Mouse (Mus musculus) midbrain, embryonic 14.5 days (tissue): ENCODE data around the gene Pemt. TPM values are rescaled to one million over a fixed set of nuclear protein-coding genes. Genes with fewer than 3 reads are reported as not detected.

Source experiments
- ATAC-seq: fragments of 200-750 bp; cut with Nextera tagmentation; 2 replicates; pipeline ENCODE4 v1.8.0; 2017; ENCODE audit warnings: moderate number of reproducible peaks, moderate library complexity; ENCODE audit not compliant: low FRiP score, low TSS enrichment
- DNase-seq: peaks from one replicate; pipeline ENCODE4 v3.0.0-alpha.2; 2015
- H3K27ac ChIP-seq: fragments of 300-500 bp; sonication (generic); replicated peaks from 2 replicates; pipeline ENCODE4 v1.5.1; 2014; ENCODE audit warnings: mild to moderate bottlenecking, low read depth, low read length, moderate library complexity
- H3K27me3 ChIP-seq: fragments of 300-500 bp; sonication (generic); 2 replicates; pipeline ENCODE4 v1.6.1; 2014; ENCODE audit warnings: low read length, control low read depth, mixed read lengths; ENCODE audit not compliant: control insufficient read depth, insufficient read depth
- H3K36me3 ChIP-seq: fragments of 300-500 bp; sonication (generic); 2 replicates; pipeline ENCODE4 v1.6.1; 2014; ENCODE audit warnings: low read length, control low read depth; ENCODE audit not compliant: control insufficient read depth, insufficient read depth
- H3K4me1 ChIP-seq: fragments of 300-500 bp; sonication (generic); 2 replicates; pipeline ENCODE4 v1.6.1; 2014; ENCODE audit warnings: mild to moderate bottlenecking, antibody characterized with exemption, low read length, control low read depth; ENCODE audit not compliant: control insufficient read depth, insufficient read depth
- H3K4me2 ChIP-seq: fragments of 300-500 bp; sonication (generic); 2 replicates; pipeline ENCODE4 v1.6.1; 2014; ENCODE audit warnings: mild to moderate bottlenecking, low read length, moderate library complexity
- H3K4me3 ChIP-seq: fragments of 300-500 bp; sonication (generic); replicated peaks from 2 replicates; pipeline ENCODE4 v1.5.1; 2014; ENCODE audit warnings: low read depth, low read length
- H3K9ac ChIP-seq: fragments of 300-500 bp; sonication (generic); replicated peaks from 2 replicates; pipeline ENCODE4 v1.6.1; 2014; ENCODE audit warnings: mild to moderate bottlenecking, low read length, moderate library complexity
- H3K9me3 ChIP-seq: fragments of 300-500 bp; sonication (generic); 2 replicates; pipeline ENCODE4 v1.6.1; 2016; ENCODE audit warnings: low read length, control low read depth, mixed read lengths; ENCODE audit not compliant: control insufficient read depth
- WGBS: fragments of 180-500 bp; shearing (Covaris S2); extraction: QIAGEN DNeasy Blood & Tissue Kit; methylation state at CpG from one replicate; pipeline ENCODE4 v1.1.7; 2014; 5-methylcytosine and 5-hydroxymethylcytosine counted together
- polyA plus RNA-seq: library from polyadenylated mRNA; unstranded; fragments of >200 nt; fragmentation: Nextera tagmentation; extraction: Ambion mirVana; gene quantifications from 2 replicates; pipeline ENCODE4 v1.2.1, GENCODE M21; 2014

Pemt gene
- polyA plus RNA-seq, 1 experiment from 2014 or later: 6.0 TPM

DNA sequence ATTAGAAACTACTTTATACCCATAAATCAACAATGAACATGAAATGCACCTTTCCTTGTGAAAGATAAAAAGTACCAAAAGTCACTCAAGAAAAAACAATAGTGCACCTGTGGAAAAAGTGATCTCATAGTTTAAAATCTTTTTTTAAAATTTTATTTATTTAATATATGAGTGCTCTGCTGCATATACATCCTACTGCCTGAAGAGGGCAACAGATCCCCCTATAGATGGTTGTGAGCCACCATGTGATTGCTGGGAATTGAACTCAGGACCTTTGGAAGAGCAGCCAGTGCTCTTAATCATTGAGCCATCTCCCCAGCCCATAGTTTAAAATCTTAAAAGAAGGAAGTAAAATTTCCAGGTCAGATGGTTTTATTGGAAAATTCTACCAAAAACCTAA is 4.0 kb downstream of the Pemt start:
- no peak for ATAC-seq
- Histone ChIP-seq H3K4me2 (no peak overlapping the region), H3K9ac (no peak overlapping the region), H3K27me3 (no peaks in the 10 kb centered on the region), H3K4me3 (no peak overlapping the region), H3K4me1 (no peaks in the 10 kb centered on the region), H3K36me3 (no peaks in the 10 kb centered on the region), H3K27ac (no peak overlapping the region), H3K9me3 (no peaks in the 10 kb centered on the region)
- no peak for DNase-seq

DNA sequence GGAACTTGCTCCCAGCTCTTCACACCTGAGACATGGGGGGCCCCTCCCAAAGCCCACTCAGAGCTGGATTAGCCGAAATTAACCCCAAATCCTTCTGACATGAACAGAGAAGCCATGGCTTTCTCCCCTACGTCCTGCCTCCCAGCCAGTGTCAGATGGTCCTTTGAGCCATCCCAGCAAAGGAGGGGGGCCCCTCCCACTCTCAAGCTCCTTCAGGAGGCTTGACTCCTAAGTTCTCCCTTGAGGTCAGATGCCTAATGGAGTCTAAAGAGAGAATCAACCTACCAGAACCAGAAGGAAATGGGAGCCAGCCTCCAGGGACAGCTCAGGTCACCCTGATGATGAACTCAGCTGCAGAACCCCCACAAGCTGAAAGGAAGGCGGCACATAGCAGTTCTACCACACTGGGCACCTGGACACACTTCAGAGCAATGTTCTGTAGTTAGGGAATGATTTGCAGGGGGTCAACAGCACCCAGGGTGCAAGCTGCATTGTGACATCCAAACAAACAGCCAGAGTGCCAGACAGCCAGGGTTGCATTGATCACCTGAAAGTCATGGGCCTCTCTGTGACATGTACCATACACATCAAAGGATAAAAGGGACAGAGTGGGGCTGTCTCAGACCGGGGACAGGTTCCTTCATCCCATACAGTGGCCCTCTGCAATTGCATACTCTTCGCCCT is 9.6 kb downstream of the Pemt start:
- Histone ChIP-seq H3K9me3 (no peaks in the 10 kb centered on the region), H3K27me3 (no peaks in the 10 kb centered on the region), H3K9ac (no peak overlapping the region), H3K4me3 (no peak overlapping the region), H3K36me3 (no peaks in the 10 kb centered on the region), H3K27ac (no peak overlapping the region), H3K4me2 (no peak overlapping the region), H3K4me1 (no peaks in the 10 kb centered on the region)
- no peak for ATAC-seq
- DNase-seq: no peak
- 66% methylated on average over 5 of the region's 5 CpGs for WGBS

DNA sequence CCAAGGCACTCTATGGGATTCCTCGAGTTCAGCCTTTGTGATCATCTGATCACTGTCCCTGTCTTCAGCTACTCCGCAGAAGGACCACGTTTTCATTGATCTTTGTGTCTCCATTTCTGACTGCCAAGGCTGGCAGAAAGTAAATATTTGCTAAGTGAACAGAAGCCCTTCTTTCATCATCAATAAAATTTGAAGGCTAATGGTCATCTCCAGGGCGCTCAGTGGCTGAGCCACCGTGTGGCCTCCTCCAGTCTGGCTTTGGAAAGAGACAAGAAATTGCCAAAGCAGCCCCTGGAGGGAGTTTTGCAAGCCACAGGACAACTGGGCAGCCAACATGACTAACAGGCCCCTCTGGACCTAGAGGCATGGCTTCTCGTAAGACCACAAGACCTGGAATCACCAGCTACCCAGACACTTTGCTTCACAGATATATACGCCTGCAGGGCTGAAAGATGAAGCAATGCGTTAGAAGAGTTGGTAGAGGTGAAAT is 11.3 kb downstream of the Pemt start:
- no peak overlapping the region for H3K27ac ChIP-seq
- ATAC-seq: no peak
- H3K27me3 ChIP-seq: no peaks in the 10 kb centered on the region
- no peak for DNase-seq
- no peak overlapping the region for H3K4me3 ChIP-seq
- no peaks in the 10 kb centered on the region for H3K9me3 ChIP-seq
- H3K36me3 ChIP-seq: no peaks in the 10 kb centered on the region
- 85% methylated on average over 8 of the region's 8 CpGs for WGBS
- H3K4me1 ChIP-seq: no peaks in the 10 kb centered on the region
- H3K9ac ChIP-seq: no peak overlapping the region
- no peak overlapping the region for H3K4me2 ChIP-seq

DNA sequence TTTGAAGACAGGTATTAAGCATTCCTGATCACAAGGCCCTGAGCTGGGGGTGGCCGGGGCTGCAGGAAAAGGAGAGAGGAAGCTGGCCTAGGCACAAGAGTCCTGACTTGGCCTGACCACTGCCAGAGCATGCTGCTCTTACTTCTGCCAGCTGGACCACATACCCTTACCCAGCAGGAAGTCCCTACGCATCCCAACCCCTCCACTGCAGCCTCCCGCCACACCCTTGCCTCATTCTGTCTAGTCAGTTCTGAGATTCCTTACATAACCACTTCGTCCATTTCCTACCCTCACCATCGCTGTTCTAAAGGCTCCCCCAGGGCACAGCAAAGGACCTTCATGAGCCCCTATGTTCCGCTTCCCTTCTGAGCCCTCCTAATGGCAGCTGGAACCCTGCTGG is 12.0 kb downstream of the Pemt start:
- H3K9ac ChIP-seq: no peak overlapping the region
- H3K4me2 ChIP-seq: no peak overlapping the region
- WGBS: 78% methylated on average over 6 of the region's 6 CpGs
- H3K36me3 ChIP-seq: no peaks in the 10 kb centered on the region
- no peak overlapping the region for H3K27ac ChIP-seq
- no peak overlapping the region for H3K4me3 ChIP-seq
- H3K4me1 ChIP-seq: no peaks in the 10 kb centered on the region
- no peaks in the 10 kb centered on the region for H3K27me3 ChIP-seq
- ATAC-seq: no peak
- no peak for DNase-seq
- H3K9me3 ChIP-seq: no peaks in the 10 kb centered on the region

DNA sequence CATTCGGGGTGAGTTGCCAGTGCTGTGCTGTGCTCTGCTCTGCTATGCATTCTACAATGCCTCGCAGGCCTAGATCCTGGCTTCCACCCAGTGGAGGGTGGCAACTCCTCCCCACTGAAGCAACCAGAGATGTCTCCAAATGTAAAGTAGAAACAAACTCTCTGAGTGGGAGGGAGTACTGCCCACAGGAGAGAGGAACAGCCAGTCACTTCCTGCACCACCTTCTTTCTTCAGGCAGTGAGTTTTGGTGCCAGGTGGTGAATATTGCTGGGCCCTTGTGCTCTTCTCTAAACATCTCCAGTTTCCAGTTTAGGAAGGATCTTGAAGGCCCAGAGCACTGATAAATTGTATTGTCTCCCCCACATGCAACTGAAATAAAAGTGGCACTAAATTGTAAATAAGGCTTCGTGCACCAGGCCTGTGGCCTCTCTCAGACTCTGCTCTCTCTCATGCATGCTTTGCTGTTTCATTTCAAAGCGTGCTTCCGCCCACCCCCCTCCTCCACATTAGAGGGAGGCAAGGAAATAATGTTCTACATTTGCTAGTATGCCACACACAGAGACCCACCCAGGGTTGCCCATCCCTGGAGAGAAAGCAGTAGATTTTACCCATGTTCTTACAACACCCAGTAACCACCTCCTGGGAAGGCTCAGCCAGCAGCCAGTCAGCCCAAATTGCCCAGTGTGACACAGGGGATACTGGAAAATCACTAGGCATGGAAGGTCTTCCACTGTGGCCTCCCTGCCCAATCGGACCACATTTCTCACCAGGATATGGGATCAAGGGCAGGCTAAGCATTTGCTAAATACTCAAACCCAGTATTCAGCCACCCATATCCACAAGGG is 13.5 kb downstream of the Pemt start:
- WGBS: 89% methylated on average over 6 of the region's 6 CpGs

DNA sequence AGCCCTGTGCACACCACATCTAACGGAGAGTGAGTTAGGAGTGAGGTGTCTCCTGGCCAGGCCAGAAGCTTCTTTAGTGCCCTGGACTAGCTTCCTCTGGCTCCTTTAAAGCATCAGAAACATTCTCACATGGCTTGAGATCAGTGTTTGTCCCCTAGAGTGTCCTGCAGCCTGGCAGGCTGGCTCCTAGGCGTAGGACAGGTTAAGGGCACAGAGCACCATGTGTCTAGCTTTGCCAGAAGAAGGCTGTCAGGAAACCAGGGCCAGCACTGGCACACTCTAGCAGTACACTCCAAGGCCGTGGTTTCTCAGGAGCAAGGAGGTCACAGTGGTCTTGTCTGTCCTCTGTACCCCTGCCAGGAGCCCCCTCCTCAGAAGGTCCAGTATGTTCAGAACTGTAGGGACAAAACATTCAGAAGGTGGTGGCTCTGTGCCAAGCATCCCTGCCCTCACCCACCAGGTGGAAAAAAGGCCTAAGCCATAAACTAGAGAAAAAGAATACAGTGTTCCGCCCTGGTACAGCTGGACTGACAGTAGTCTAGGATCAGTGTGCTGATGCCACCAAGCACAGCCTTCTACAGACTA is 15.4 kb downstream of the Pemt start:
- H3K4me3 ChIP-seq: no peak overlapping the region
- no peaks in the 10 kb centered on the region for H3K9me3 ChIP-seq
- no peak overlapping the region; the same call in 1 of the 2 replicates for H3K9ac ChIP-seq
- no peaks in the 10 kb centered on the region for H3K4me1 ChIP-seq
- H3K27ac ChIP-seq: no peak overlapping the region
- H3K4me2 ChIP-seq: no peak overlapping the region
- WGBS: 92% methylated on average over 4 of the region's 4 CpGs
- no peak for ATAC-seq
- H3K36me3 ChIP-seq: no peaks in the 10 kb centered on the region
- no peak for DNase-seq
- H3K27me3 ChIP-seq: no peaks in the 10 kb centered on the region

More for the DNA sequence above, 13.5 kb downstream of the Pemt start:
- Histone ChIP-seq H3K27ac (no peak overlapping the region), H3K9ac (no peak overlapping the region), H3K9me3 (no peaks in the 10 kb centered on the region), H3K27me3 (no peaks in the 10 kb centered on the region), H3K4me2 (no peak overlapping the region), H3K4me3 (no peak overlapping the region), H3K36me3 (no peaks in the 10 kb centered on the region), H3K4me1 (no peaks in the 10 kb centered on the region)
- ATAC-seq (no peak), DNase-seq (no peak)

DNA sequence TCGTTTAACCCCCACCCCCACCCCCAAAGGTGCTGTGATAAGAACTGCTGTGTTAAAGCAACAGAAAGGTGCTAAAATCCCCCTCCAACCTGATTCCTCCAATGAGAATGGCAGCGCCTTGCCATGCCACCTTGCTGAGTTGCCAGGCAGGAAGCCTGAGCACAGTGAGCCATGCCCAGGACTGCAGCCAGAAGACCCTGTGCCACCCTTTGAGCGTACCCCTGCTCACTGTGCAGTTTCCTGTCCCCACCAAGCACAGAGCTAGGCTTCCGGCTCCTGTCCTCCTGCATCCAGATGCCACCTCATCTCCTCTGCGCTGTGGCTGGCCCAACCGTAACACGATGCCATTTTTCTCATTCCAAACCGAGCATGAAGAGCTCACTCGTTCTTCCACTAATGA is 16.3 kb downstream of the Pemt start:
- Histone ChIP-seq H3K9me3 (no peaks in the 10 kb centered on the region), H3K9ac (no peak overlapping the region), H3K4me1 (no peaks in the 10 kb centered on the region), H3K36me3 (no peaks in the 10 kb centered on the region), H3K27ac (no peak overlapping the region), H3K4me3 (no peak overlapping the region), H3K27me3 (no peaks in the 10 kb centered on the region), H3K4me2 (no peak overlapping the region)
- 70% methylated on average over 9 of the region's 9 CpGs for WGBS
- DNase-seq (no peak), ATAC-seq (no peak)

DNA sequence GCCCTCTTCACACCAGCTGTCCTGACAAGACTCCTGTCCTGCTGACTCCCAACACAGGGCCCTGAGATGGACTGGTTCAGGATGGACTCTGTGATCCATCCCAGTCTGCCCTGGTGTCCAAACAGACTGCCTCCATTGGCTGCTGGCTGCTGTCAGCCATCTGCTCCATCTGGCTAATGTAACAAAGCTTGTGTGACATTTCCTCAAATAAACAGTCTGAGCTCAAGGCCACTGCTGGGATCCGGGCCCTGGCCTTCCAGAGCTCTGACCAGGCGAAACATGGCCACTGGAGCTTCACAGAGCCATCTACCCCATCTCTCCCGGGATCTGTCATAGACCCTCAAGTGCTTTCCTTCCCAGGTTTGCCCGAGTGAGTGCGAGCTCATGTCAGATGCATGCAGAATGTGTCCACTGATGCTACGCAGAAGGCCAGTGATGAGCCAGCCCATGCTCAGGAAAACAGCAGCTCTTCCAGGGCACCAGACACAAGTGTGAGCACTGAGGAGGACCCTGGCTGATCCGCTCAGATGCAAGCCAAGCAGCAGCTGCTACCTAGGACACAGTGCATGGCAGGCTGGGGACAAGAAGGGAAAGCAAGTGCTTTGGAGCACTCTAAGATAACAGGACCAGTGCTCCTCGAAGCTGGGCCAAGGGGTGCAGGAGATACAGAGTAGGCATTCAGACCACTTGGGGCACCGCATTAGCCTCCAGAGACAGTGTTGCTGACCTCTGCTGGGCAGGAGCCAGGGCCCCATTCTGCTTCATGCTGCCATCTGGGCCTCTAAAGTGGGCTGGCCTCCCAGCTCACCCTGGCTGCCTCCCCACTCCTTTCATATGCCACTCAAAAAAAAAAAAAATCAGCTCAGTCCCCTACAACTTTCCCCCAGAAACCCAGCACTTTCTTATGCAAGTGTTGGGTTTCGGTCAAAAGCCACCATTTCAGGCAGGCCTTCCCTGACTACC is 18.1 kb downstream of the Pemt start:
- no peaks in the 10 kb centered on the region for H3K36me3 ChIP-seq
- WGBS: 78% methylated on average over 10 of the region's 10 CpGs
- ATAC-seq (no peak), DNase-seq (no peak)
- H3K4me3 ChIP-seq: no peak overlapping the region
- no peaks in the 10 kb centered on the region for H3K27me3 ChIP-seq
- no peak overlapping the region for H3K9ac ChIP-seq
- H3K4me2 ChIP-seq: no peak overlapping the region
- no peaks in the 10 kb centered on the region for H3K4me1 ChIP-seq
- no peak overlapping the region for H3K27ac ChIP-seq
- H3K9me3 ChIP-seq: no peaks in the 10 kb centered on the region
